Mouse (Mus musculus) intestine, embryonic 15.5 days (tissue): Measurements from ENCODE around the gene Gje1. TPM values are rescaled to one million over a fixed set of nuclear protein-coding genes. Genes with fewer than 3 reads are reported as not detected.

Experiments used
- ATAC-seq: fragments of 200-750 bp; cut with Nextera tagmentation; 2 replicates; pipeline ENCODE4 v1.8.0; 2017; ENCODE audit warnings: moderate TSS enrichment, moderate library complexity
- H3K27ac ChIP-seq: fragments of 300-500 bp; sonication (generic); 2 replicates; pipeline ENCODE4 v1.5.1; 2015; ENCODE audit warnings: mild to moderate bottlenecking, inconsistent platforms
- H3K27me3 ChIP-seq: fragments of 300-500 bp; sonication (generic); replicated peaks from 2 replicates; pipeline ENCODE4 v1.6.1; 2015; ENCODE audit warnings: inconsistent platforms
- H3K36me3 ChIP-seq: fragments of 300-500 bp; sonication (generic); 2 replicates; pipeline ENCODE4 v1.6.1; 2015; ENCODE audit warnings: inconsistent platforms
- H3K4me1 ChIP-seq: fragments of 300-500 bp; sonication (generic); replicated peaks from 2 replicates; pipeline ENCODE4 v1.6.1; 2015; ENCODE audit warnings: inconsistent platforms
- H3K4me2 ChIP-seq: fragments of 300-500 bp; sonication (generic); replicated peaks from 2 replicates; pipeline ENCODE4 v1.6.1; 2015; ENCODE audit warnings: mild to moderate bottlenecking, inconsistent platforms
- H3K4me3 ChIP-seq: fragments of 300-500 bp; sonication (generic); replicated peaks from 2 replicates; pipeline ENCODE4 v1.5.1; 2015; ENCODE audit warnings: inconsistent platforms
- H3K9ac ChIP-seq: fragments of 300-500 bp; sonication (generic); 2 replicates; pipeline ENCODE4 v1.6.1; 2015; ENCODE audit warnings: inconsistent platforms
- H3K9me3 ChIP-seq: fragments of 300-500 bp; sonication (generic); 2 replicates; pipeline ENCODE4 v1.6.1; 2016; ENCODE audit warnings: inconsistent platforms
- WGBS: fragments of 180-500 bp; shearing (Covaris S2); methylation state at CpG from one replicate; pipeline ENCODE4 v1.1.7; 2015; 5-methylcytosine and 5-hydroxymethylcytosine counted together
- polyA plus RNA-seq: library from polyadenylated mRNA; unstranded; fragments of >200 nt; fragmentation: Nextera tagmentation; extraction: Ambion mirVana; gene quantifications from 2 replicates; pipeline ENCODE4 v1.2.1, GENCODE M21; 2015

Gje1 gene
- not detected in 2 replicates for polyA plus RNA-seq

- no peak within 1 kb of the TSS for H3K9ac ChIP-seq
- no peaks in the 10 kb centered on the region for H3K36me3 ChIP-seq
- 69% methylated on average over 3 of the region's 3 CpGs for WGBS
- H3K27me3 ChIP-seq = no peaks in the 10 kb centered on the region
- no peaks in the 10 kb centered on the region for H3K4me1 ChIP-seq
- H3K4me3 ChIP-seq = no peak within 1 kb of the TSS
- no peaks in the 10 kb centered on the region for H3K9me3 ChIP-seq
- no peak for ATAC-seq
- H3K27ac ChIP-seq = no peak within 1 kb of the TSS
- no peak within 1 kb of the TSS for H3K4me2 ChIP-seq
Observed at GRCm38 (mm10) chr10:14718114-14718513, at the start of gene Gje1. Gje1 (minus strand) TSS chr10:14718214.

- Histone ChIP-seq H3K4me1 (no peaks in the 10 kb centered on the region), H3K4me2 (peak overlapping the region; percentile 72), H3K27me3 (0 out of 2 replicates have a peak, but pooled peaks cover 5% of the 10 kb centered on the region), H3K9me3 (no peaks in the 10 kb centered on the region), H3K4me3 (peak overlapping the region; percentile 34; the same call in 1 of the 2 replicates), H3K9ac (no peak overlapping the region), H3K27ac (no peak overlapping the region), H3K36me3 (no peaks in the 10 kb centered on the region)
- no peak for ATAC-seq
- WGBS = 25% methylated on average over 8 of the region's 8 CpGs
Observed at GRCm38 (mm10) chr10:14760618-14761017, 42.6 kb upstream of the Gje1 start.

- no peaks in the 10 kb centered on the region for H3K9me3 ChIP-seq
- peak overlapping the region; percentile 72 for H3K4me2 ChIP-seq
- no peak overlapping the region for H3K27ac ChIP-seq
- H3K4me1 ChIP-seq = no peaks in the 10 kb centered on the region
- no peaks in the 10 kb centered on the region for H3K36me3 ChIP-seq
- 3% methylated on average over 35 of the region's 35 CpGs for WGBS
- H3K27me3 ChIP-seq = 0 out of 2 replicates have a peak, but pooled peaks cover 5% of the 10 kb centered on the region
- H3K4me3 ChIP-seq = peak overlapping the region; percentile 34
- no peak overlapping the region for H3K9ac ChIP-seq
- no peak for ATAC-seq
Observed at GRCm38 (mm10) chr10:14759665-14760558, 41.9 kb upstream of the Gje1 start.

GRCm38 (mm10) chr10:14734285-14734684 lies 16.3 kb upstream of the Gje1 start:
- no peak overlapping the region for H3K4me3 ChIP-seq
- no peak overlapping the region for H3K4me2 ChIP-seq
- WGBS = 0% methylated on average over 2 of the region's 2 CpGs
- no peak overlapping the region for H3K9ac ChIP-seq
- no peak overlapping the region for H3K27ac ChIP-seq
- no peak for ATAC-seq
- no peaks in the 10 kb centered on the region for H3K4me1 ChIP-seq
- H3K27me3 ChIP-seq = no peaks in the 10 kb centered on the region
- H3K36me3 ChIP-seq = no peaks in the 10 kb centered on the region
- no peaks in the 10 kb centered on the region for H3K9me3 ChIP-seq

GRCm38 (mm10) chr10:14725671-14726070 lies 7.7 kb upstream of the Gje1 start:
- Histone ChIP-seq H3K4me1 (no peaks in the 10 kb centered on the region), H3K4me3 (no peak overlapping the region), H3K27ac (no peak overlapping the region), H3K4me2 (no peak overlapping the region), H3K27me3 (no peaks in the 10 kb centered on the region), H3K9me3 (no peaks in the 10 kb centered on the region), H3K36me3 (no peaks in the 10 kb centered on the region), H3K9ac (no peak overlapping the region)
- WGBS = 69% methylated on average over 9 of the region's 9 CpGs
- no peak for ATAC-seq

- Histone ChIP-seq H3K9ac (peak within 1 kb of the TSS; percentile 82), H3K27ac (peak within 1 kb of the TSS; percentile 66), H3K4me1 (peaks cover 6% of the 10 kb centered on the region; the same call in 1 of the 2 replicates), H3K4me3 (peak within 1 kb of the TSS; percentile 91), H3K4me2 (peak within 1 kb of the TSS; percentile 53), H3K27me3 (no peaks in the 10 kb centered on the region), H3K9me3 (no peaks in the 10 kb centered on the region), H3K36me3 (no peaks in the 10 kb centered on the region)
- WGBS = under 1% methylated on average over 50 of the region's 50 CpGs
- ATAC-seq = peak; percentile 98
Observed at GRCm38 (mm10) chr10:14705072-14706066, 12.6 kb downstream of the Gje1 start, which contains the start of the genes Vta1 and Nmbr. Vta1 (minus strand) TSS chr10:14705560. Nmbr (plus strand) TSS chr10:14705591.

GRCm38 (mm10) chr10:14703830-14704420 lies 14.1 kb downstream of the Gje1 start:
- Histone ChIP-seq H3K27ac (no peak overlapping the region), H3K4me3 (no peak overlapping the region), H3K4me2 (peak overlapping the region; percentile 53), H3K9me3 (no peaks in the 10 kb centered on the region), H3K36me3 (no peaks in the 10 kb centered on the region), H3K4me1 (peaks cover 6% of the 10 kb centered on the region; the same call in 1 of the 2 replicates), H3K9ac (no peak overlapping the region), H3K27me3 (no peaks in the 10 kb centered on the region)
- ATAC-seq = no peak
- WGBS = 63% methylated on average over 4 of the region's 4 CpGs

GRCm38 (mm10) chr10:14703239-14703638 lies 14.8 kb downstream of the Gje1 start:
- Histone ChIP-seq H3K27ac (no peak overlapping the region), H3K4me3 (no peak overlapping the region), H3K9me3 (no peaks in the 10 kb centered on the region), H3K4me2 (no peak overlapping the region), H3K36me3 (no peaks in the 10 kb centered on the region), H3K4me1 (peaks cover 6% of the 10 kb centered on the region; the same call in 1 of the 2 replicates), H3K27me3 (no peaks in the 10 kb centered on the region), H3K9ac (no peak overlapping the region)
- 79% methylated on average over 1 of the region's 1 CpGs for WGBS
- no peak for ATAC-seq

GRCm38 (mm10) chr10:14690349-14690748 lies 27.7 kb downstream of the Gje1 start:
- Histone ChIP-seq H3K27ac (no peak overlapping the region), H3K9me3 (no peaks in the 10 kb centered on the region), H3K4me3 (no peak overlapping the region), H3K4me2 (no peak overlapping the region), H3K9ac (no peak overlapping the region), H3K4me1 (no peaks in the 10 kb centered on the region), H3K36me3 (peaks cover 2% of the 10 kb centered on the region; the same call in 1 of the 2 replicates), H3K27me3 (no peaks in the 10 kb centered on the region)
- WGBS = 81% methylated on average over 3 of the region's 3 CpGs
- no peak for ATAC-seq

GRCm38 (mm10) chr10:14688785-14689442 lies 29.1 kb downstream of the Gje1 start:
- no peak overlapping the region for H3K27ac ChIP-seq
- no peaks in the 10 kb centered on the region for H3K4me1 ChIP-seq
- H3K36me3 ChIP-seq = peaks cover 2% of the 10 kb centered on the region; the same call in 1 of the 2 replicates
- ATAC-seq = no peak
- 75% methylated on average over 6 of the region's 6 CpGs for WGBS
- no peaks in the 10 kb centered on the region for H3K27me3 ChIP-seq
- no peak overlapping the region for H3K9ac ChIP-seq
- H3K4me3 ChIP-seq = no peak overlapping the region
- H3K9me3 ChIP-seq = no peaks in the 10 kb centered on the region
- no peak overlapping the region for H3K4me2 ChIP-seq

GRCm38 (mm10) chr10:14685663-14686062 lies 32.4 kb downstream of the Gje1 start:
- 96% methylated on average over 1 of the region's 1 CpGs for WGBS
- ATAC-seq = no peak
- H3K4me1 ChIP-seq = no peaks in the 10 kb centered on the region
- peaks cover 2% of the 10 kb centered on the region; the same call in 1 of the 2 replicates for H3K36me3 ChIP-seq
- no peaks in the 10 kb centered on the region for H3K27me3 ChIP-seq
- no peaks in the 10 kb centered on the region for H3K9me3 ChIP-seq
- no peak overlapping the region for H3K4me3 ChIP-seq
- no peak overlapping the region for H3K27ac ChIP-seq
- no peak overlapping the region for H3K4me2 ChIP-seq
- H3K9ac ChIP-seq = no peak overlapping the region
